12 mouse cellular contexts compared by ENCODE assay signal in the genomic region with DNA sequence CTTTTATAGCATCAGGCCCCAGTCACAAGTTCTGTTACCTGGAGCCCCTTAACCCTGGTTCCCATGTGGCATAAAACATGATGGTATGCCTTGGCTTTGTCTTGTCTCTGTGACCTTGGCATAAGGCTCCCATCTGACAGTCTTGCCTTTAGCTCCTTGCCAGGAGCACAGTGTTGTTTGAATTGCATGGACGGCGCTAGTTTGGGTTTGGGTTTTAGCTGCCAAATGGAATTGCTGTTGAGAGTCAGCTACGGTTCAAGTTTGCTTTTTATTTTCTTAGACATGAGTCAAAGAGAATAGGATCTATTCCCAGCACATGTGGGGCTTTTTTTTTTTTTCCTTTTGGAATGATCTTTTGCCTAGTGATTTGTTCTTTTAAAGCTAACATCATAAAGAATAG. TPM values are rescaled to one million over a fixed set of nuclear protein-coding genes. Genes with fewer than 3 reads are reported as not detected.
DNase-seq lines count a peak whose midpoint lies in the region; ATAC-seq lines count a peak whose summit lies in the region.
"Had no signal": no experiment of that assay in that cellular context is flagged by ENCODE, and none has a peak within 500 bp of the region (broad histone marks: within the 10 kb centered on the region; RNA-seq: fewer than 3 reads in every experiment).

No protein-coding gene starts in this region.

- DNase-seq in heart, adult 11 months, result peak; percentile 76
- no peak for DNase-seq in heart, postnatal 4 days
- peak; percentile 65 for DNase-seq in NIH3T3 (ENCODE audit: low read depth)
- peak; percentile 61 for DNase-seq in fibroblast of lung, adult 2 months (ENCODE audit: low read depth)
- peak; percentile 28 for DNase-seq in lung, postnatal 36 days
- no peak for DNase-seq in left cerebral cortex, adult 18-20 months (ENCODE audit: low spot score in 2 of 2)
- DNase-seq in embryo, embryonic 10.5 days (ENCODE audit: low spot score), result no peak
- DNase-seq: liver, embryonic 13.5 days; midbrain, embryonic 14.5 days had no signal

- ATAC-seq in frontal cortex, adult (ENCODE audit: low TSS enrichment), result no peak
- ATAC-seq: activated CD4-positive, CD25-positive, alpha-beta regulatory T cell, adult 4 months; intestine, embryonic 16.5 days had no signal

RNA-seq across cellular contexts. Expression of gene Ttll5, which starts 34.7 kb away (rescaled TPM):
- 10 to 100 TPM; 16.8 to 17.9 TPM for total RNA-seq in heart, postnatal 4 days (2021)
- 10 to 100 TPM; 45.0 to 45.2 TPM for total RNA-seq in left cerebral cortex, adult 18-20 months (2021)

RNA-seq across cellular contexts. Expression of gene Erg28, which starts 34.8 kb away (rescaled TPM):
- 10 to 100 TPM; 15.2 to 19.0 TPM for total RNA-seq in heart, postnatal 4 days (2021)
- 10 to 100 TPM; 52.1 to 53.4 TPM for total RNA-seq in left cerebral cortex, adult 18-20 months (2021)

Comparison
In these comparisons a context has a peak if more than half of its experiments do, and no peak if none do; other contexts are left out.
1. DNase-seq: peak in heart, adult 11 months (single experiment), NIH3T3 (single experiment), fibroblast of lung, adult 2 months (single experiment) and lung, postnatal 36 days (single experiment); none in heart, postnatal 4 days (single experiment), left cerebral cortex, adult 18-20 months (0 of 2) and embryo, embryonic 10.5 days (single experiment).